Mouse (Mus musculus): ENCODE data around the gene Senp7. TPM values are rescaled to one million over a fixed set of nuclear protein-coding genes. Genes with fewer than 3 reads are reported as not detected.

Gene Senp7
- polyA plus RNA-seq, 1 experiment from 2014 or later: 10.5 TPM

DNA sequence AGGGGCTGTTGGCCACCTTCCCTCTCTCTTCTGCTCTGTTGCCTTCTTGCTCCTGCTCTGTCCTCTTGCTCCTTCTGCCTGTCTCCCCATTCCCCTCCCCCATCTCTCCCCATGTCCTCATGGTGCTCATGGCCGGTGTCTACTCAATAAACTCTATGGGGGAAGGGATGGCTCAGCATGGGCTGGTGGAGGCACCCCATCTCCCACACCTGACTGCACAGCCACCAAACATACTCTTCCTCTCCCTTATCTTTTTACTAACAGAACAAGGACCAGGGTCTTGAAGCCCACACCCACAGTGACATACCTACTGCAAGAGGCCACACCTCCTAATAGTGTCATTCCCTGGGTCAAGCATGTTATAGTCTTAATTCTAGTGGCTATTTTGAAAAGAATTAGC lies 26.0 kb downstream of the Senp7 start:
- WGBS: 95% methylated on average over 1 of the region's 1 CpGs
- no peak for ATAC-seq
- Histone ChIP-seq H3K9me3 (ENCODE audit: control insufficient read depth) (no peaks in the 10 kb centered on the region), H3K27me3 (replicated peaks; ENCODE audit: control insufficient read depth, insufficient read depth, low read length) (no peaks in the 10 kb centered on the region), H3K4me1 (replicated peaks; ENCODE audit: control insufficient read depth, insufficient read depth, low read length) (no peaks in the 10 kb centered on the region), H3K36me3 (ENCODE audit: control insufficient read depth, insufficient read depth) (no peaks in the 10 kb centered on the region; the same call in 1 of the 2 replicates), H3K9ac (ENCODE audit: low read depth, low read length) (no peak overlapping the region), H3K4me2 (replicated peaks; ENCODE audit: low read depth) (no peak overlapping the region), H3K27ac (ENCODE audit: low read depth, low read length) (no peak overlapping the region), H3K4me3 (ENCODE audit: low read depth, low read length) (no peak overlapping the region)
- no peak for TF ChIP-seq CTCF (IDR thresholded peaks at IDR 0.05; ENCODE audit: low read depth)

DNA sequence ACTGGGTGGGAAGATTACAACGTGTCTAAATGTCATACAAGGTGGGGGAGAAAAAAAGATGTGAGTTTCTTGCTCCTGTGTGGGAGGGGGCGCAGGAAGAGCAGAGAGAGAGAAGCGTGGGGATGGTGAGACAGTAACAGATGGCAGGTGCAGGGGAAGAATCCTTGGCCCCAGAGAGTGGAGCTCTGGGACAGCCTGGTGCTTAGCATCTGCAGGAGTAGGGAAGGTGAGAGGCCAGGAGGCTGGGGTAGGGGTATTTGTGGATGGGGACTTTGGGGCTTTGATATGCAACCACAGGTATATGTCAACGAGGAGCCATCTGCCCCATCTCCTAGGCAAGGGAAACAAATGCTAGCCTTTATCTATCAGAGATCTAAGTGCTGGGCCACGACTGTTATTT lies 26.4 kb downstream of the Senp7 start:
- no peaks in the 10 kb centered on the region; the same call in 1 of the 2 replicates for H3K36me3 ChIP-seq (ENCODE audit: control insufficient read depth, insufficient read depth)
- H3K27ac ChIP-seq (ENCODE audit: low read depth, low read length): no peak overlapping the region
- no peak overlapping the region; the same call in 1 of the 2 replicates for H3K4me3 ChIP-seq (ENCODE audit: low read depth, low read length)
- H3K9me3 ChIP-seq (ENCODE audit: control insufficient read depth): no peaks in the 10 kb centered on the region
- H3K9ac ChIP-seq (ENCODE audit: low read depth, low read length): no peak overlapping the region
- ATAC-seq: no peak
- no peak for TF ChIP-seq CTCF (IDR thresholded peaks at IDR 0.05; ENCODE audit: low read depth)
- H3K4me1 ChIP-seq (replicated peaks; ENCODE audit: control insufficient read depth, insufficient read depth, low read length): no peaks in the 10 kb centered on the region
- H3K27me3 ChIP-seq (replicated peaks; ENCODE audit: control insufficient read depth, insufficient read depth, low read length): no peaks in the 10 kb centered on the region
- WGBS: 76% methylated on average over 5 of the region's 5 CpGs
- no peak overlapping the region for H3K4me2 ChIP-seq (replicated peaks; ENCODE audit: low read depth)

DNA sequence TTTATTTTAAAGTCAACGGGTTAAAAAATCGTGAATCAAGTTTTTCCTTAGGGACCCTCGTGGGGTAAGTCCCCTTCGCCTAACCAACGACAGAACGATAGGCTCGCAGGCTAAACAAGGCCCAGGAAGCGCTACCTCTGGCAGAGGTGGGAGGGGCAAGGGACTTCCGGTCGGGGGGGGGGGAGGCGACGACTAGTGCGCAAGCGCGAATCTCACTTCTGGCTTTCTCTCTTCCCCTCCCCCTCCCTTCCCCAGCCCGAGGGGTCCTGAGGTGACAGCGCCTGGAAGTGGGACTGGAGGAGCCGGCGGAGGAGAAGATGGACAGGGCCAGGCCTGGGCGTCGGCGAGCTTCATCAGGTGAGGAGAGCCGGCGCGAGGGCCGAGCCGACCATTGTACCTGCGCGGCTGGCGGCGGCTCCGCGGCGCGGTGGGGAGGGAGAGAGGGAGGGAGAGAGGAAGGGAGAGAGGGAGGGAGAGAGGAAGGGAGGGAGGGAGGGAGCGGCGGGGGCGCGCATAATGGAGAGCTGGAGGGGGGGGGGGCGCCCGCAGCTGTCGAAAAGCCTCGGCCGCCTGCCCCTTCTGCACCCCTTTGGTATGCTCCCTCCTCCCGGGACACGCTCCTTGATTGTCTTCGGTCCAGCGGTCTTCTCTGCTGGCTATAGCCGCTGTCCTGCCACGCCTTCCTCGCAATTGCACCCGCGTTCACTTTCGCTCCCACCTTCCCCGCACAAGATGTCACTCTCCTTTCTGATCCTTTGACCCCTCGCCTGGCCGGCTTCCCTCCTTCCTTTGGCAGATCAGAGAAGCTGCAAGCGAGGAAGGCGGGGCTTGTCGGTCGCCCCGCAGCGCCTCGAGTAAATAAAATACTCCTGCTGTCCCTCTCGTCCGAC lies 27.3 kb downstream of the Senp7 start:
- Histone ChIP-seq H3K36me3 (ENCODE audit: control insufficient read depth, insufficient read depth) (no peaks in the 10 kb centered on the region; the same call in 1 of the 2 replicates), H3K4me3 (ENCODE audit: low read depth, low read length) (peak overlapping the region; percentile 79), H3K27me3 (replicated peaks; ENCODE audit: control insufficient read depth, insufficient read depth, low read length) (no peaks in the 10 kb centered on the region), H3K27ac (ENCODE audit: low read depth, low read length) (peak overlapping the region; percentile 84), H3K9ac (ENCODE audit: low read depth, low read length) (peak overlapping the region; percentile 66), H3K4me1 (replicated peaks; ENCODE audit: control insufficient read depth, insufficient read depth, low read length) (no peaks in the 10 kb centered on the region), H3K9me3 (ENCODE audit: control insufficient read depth) (no peaks in the 10 kb centered on the region), H3K4me2 (replicated peaks; ENCODE audit: low read depth) (peak overlapping the region; percentile 71)
- no peak for TF ChIP-seq CTCF (IDR thresholded peaks at IDR 0.05; ENCODE audit: low read depth)
- WGBS: under 1% methylated on average over 52 of the region's 66 CpGs
- ATAC-seq: peak; percentile 88

DNA sequence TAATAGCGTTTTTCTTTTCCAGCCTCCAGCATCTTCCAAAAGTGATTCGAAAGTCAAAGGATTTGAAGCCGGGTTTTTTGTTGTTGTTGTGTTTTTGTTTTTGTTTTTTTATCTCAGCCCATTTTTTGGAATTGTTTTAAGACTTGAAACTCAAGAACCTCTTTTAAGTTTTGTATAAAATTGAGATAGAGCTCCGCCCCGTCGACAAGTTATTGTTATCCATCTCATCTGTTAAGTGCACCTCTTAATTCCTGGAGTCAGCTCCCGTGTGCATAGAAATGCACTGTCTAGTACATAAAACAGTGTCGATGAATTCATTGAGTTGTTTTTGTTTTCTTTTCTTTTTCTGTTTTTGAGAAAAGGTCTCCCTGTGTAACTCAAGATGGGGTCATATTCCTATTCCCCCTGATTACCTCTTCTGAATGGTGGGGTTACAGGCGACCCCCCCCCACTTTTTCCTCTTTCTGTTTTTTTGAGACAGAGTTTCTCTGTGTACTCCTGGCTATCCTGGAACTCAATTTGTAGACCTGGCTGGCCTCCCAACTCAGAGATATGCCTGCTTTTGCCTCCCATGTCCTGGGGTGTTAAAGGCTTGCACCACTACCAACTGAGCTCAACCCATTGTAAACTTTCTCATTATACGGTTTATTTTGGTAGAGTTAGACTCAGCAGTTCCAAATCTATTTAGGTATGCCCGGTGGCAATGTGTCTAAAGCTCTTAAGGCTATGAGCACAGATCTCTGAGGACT lies 28.2 kb downstream of the Senp7 start:
- Histone ChIP-seq H3K27me3 (replicated peaks; ENCODE audit: control insufficient read depth, insufficient read depth, low read length) (no peaks in the 10 kb centered on the region), H3K36me3 (ENCODE audit: control insufficient read depth, insufficient read depth) (no peaks in the 10 kb centered on the region; the same call in 1 of the 2 replicates), H3K9ac (ENCODE audit: low read depth, low read length) (peak overlapping the region; percentile 66), H3K9me3 (ENCODE audit: control insufficient read depth) (no peaks in the 10 kb centered on the region), H3K4me3 (ENCODE audit: low read depth, low read length) (peak overlapping the region; percentile 79), H3K4me1 (replicated peaks; ENCODE audit: control insufficient read depth, insufficient read depth, low read length) (no peaks in the 10 kb centered on the region), H3K27ac (ENCODE audit: low read depth, low read length) (peak overlapping the region; percentile 84; the same call in 1 of the 2 replicates), H3K4me2 (replicated peaks; ENCODE audit: low read depth) (peak overlapping the region; percentile 71)
- no peak for ATAC-seq
- no peak for TF ChIP-seq CTCF (IDR thresholded peaks at IDR 0.05; ENCODE audit: low read depth)
- WGBS: 13% methylated on average over 11 of the region's 11 CpGs

DNA sequence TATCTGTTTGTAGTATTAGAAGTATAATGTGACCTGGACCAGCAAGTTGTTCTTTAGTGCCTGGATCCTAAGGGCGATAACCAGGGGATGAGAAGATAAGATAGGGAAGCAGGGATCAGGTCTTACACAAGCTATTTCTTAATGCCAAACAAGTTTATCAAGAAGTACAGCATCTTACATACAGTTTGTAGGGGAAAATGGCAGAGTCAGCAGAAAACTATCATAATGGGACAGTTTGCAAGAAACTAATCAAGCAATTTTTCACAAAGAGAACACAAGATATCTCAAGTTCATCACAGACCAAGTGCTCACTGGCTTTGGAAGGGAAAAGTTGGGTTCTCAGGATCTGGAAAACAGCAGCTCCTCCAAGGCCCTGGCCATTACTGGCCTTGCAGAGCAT lies 31.3 kb downstream of the Senp7 start:
- no peaks in the 10 kb centered on the region for H3K27me3 ChIP-seq (replicated peaks; ENCODE audit: control insufficient read depth, insufficient read depth, low read length)
- no peaks in the 10 kb centered on the region; the same call in 1 of the 2 replicates for H3K36me3 ChIP-seq (ENCODE audit: control insufficient read depth, insufficient read depth)
- ATAC-seq: no peak
- H3K9ac ChIP-seq (ENCODE audit: low read depth, low read length): no peak overlapping the region
- 64% methylated on average over 1 of the region's 1 CpGs for WGBS
- no peak overlapping the region for H3K27ac ChIP-seq (ENCODE audit: low read depth, low read length)
- H3K4me3 ChIP-seq (ENCODE audit: low read depth, low read length): no peak overlapping the region
- no peaks in the 10 kb centered on the region for H3K9me3 ChIP-seq (ENCODE audit: control insufficient read depth)
- no peak overlapping the region for H3K4me2 ChIP-seq (replicated peaks; ENCODE audit: low read depth)
- no peak for TF ChIP-seq CTCF (IDR thresholded peaks at IDR 0.05; ENCODE audit: low read depth)
- H3K4me1 ChIP-seq (replicated peaks; ENCODE audit: control insufficient read depth, insufficient read depth, low read length): no peaks in the 10 kb centered on the region

DNA sequence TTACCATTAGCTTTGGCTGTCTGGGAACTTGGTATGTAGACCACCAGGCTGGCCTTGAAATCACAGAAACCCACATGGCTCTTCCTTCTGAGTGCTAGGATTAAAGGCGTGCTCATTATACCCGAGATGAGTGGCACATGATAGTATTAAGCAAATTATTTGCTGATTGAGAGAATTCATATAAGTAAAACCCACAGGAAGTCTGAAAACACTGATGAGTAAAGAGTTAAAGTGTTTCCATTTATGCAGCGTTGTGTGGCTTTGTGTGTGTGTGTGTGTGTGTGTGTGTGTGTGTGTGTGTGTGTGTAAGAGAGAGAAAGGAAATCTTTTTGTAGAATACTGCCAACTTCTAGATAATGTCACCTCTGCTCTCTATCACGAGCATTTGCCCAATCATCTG lies 33.6 kb downstream of the Senp7 start:
- no peaks in the 10 kb centered on the region for H3K4me1 ChIP-seq (replicated peaks; ENCODE audit: control insufficient read depth, insufficient read depth, low read length)
- 88% methylated on average over 4 of the region's 4 CpGs for WGBS
- H3K27ac ChIP-seq (ENCODE audit: low read depth, low read length): no peak overlapping the region
- no peak for TF ChIP-seq CTCF (IDR thresholded peaks at IDR 0.05; ENCODE audit: low read depth)
- ATAC-seq: no peak
- H3K4me2 ChIP-seq (replicated peaks; ENCODE audit: low read depth): no peak overlapping the region
- no peaks in the 10 kb centered on the region for H3K27me3 ChIP-seq (replicated peaks; ENCODE audit: control insufficient read depth, insufficient read depth, low read length)
- H3K4me3 ChIP-seq (ENCODE audit: low read depth, low read length): no peak overlapping the region
- no peak overlapping the region for H3K9ac ChIP-seq (ENCODE audit: low read depth, low read length)
- no peaks in the 10 kb centered on the region for H3K9me3 ChIP-seq (ENCODE audit: control insufficient read depth)
- H3K36me3 ChIP-seq (ENCODE audit: control insufficient read depth, insufficient read depth): no peaks in the 10 kb centered on the region; the same call in 1 of the 2 replicates

All from intestine, postnatal 0 days (tissue).